Mouse (Mus musculus) lung, embryonic 15.5 days (tissue): Measurements from ENCODE around the gene Dyrk2. TPM values are rescaled to one million over a fixed set of nuclear protein-coding genes. Genes with fewer than 3 reads are reported as not detected.
A peak's percentile ranks its signal among the peaks of the same experiment; 100 is the strongest.

Experiments used
- ATAC-seq: fragments of 200-750 bp; cut with Nextera tagmentation; 2 replicates; pipeline ENCODE4 v1.8.0; 2017; ENCODE audit warnings: moderate number of reproducible peaks, borderline replicate concordance; ENCODE audit not compliant: low FRiP score, low TSS enrichment; ENCODE audit errors: extremely low read depth
- H3K27ac ChIP-seq: fragments of 300-500 bp; sonication (generic); 2 replicates; pipeline ENCODE4 v1.5.1; 2015; ENCODE audit warnings: moderate library complexity, mild to moderate bottlenecking, inconsistent platforms
- H3K27me3 ChIP-seq: fragments of 300-500 bp; sonication (generic); 2 replicates; pipeline ENCODE4 v1.6.1; 2015; ENCODE audit warnings: inconsistent platforms
- H3K36me3 ChIP-seq: fragments of 300-500 bp; sonication (generic); 2 replicates; pipeline ENCODE4 v1.6.1; 2015; ENCODE audit warnings: inconsistent platforms
- H3K4me1 ChIP-seq: fragments of 300-500 bp; sonication (generic); 2 replicates; pipeline ENCODE4 v1.6.1; 2015; ENCODE audit warnings: inconsistent platforms
- H3K4me2 ChIP-seq: fragments of 300-500 bp; sonication (generic); 2 replicates; pipeline ENCODE4 v1.6.1; 2015; ENCODE audit warnings: inconsistent platforms, mild to moderate bottlenecking, moderate library complexity
- H3K4me3 ChIP-seq: fragments of 300-500 bp; sonication (generic); 2 replicates; pipeline ENCODE4 v1.5.1; 2015; ENCODE audit warnings: mild to moderate bottlenecking, inconsistent platforms
- H3K9ac ChIP-seq: fragments of 300-500 bp; sonication (generic); 2 replicates; pipeline ENCODE4 v1.6.1; 2015; ENCODE audit warnings: inconsistent platforms
- H3K9me3 ChIP-seq: fragments of 300-500 bp; sonication (generic); 2 replicates; pipeline ENCODE4 v1.6.1; 2016; ENCODE audit warnings: inconsistent platforms
- WGBS: fragments of 180-500 bp; shearing (Covaris S2); methylation state at CpG from one replicate; pipeline ENCODE4 v1.1.7; 2015; 5-methylcytosine and 5-hydroxymethylcytosine counted together
- polyA plus RNA-seq: library from polyadenylated mRNA; unstranded; fragments of >200 nt; fragmentation: Nextera tagmentation; extraction: Ambion mirVana; gene quantifications from 2 replicates; pipeline ENCODE4 v1.2.1, GENCODE M21; 2015

Dyrk2 gene
- polyA plus RNA-seq, 1 experiment from 2014 or later: 7.3 TPM

GRCm38 (mm10) chr10:118839343-118840141 lies 30.5 kb downstream of the Dyrk2 start:
- Histone ChIP-seq H3K36me3 (no peaks in the 10 kb centered on the region), H3K27me3 (no peaks in the 10 kb centered on the region), H3K4me3 (no peak overlapping the region), H3K27ac (no peak overlapping the region), H3K9ac (no peak overlapping the region), H3K4me1 (0 out of 2 replicates have a peak, but pooled peaks cover 8% of the 10 kb centered on the region), H3K9me3 (no peaks in the 10 kb centered on the region), H3K4me2 (no peak overlapping the region)
- WGBS: 76% methylated on average over 19 of the region's 19 CpGs
- ATAC-seq: no peak

- no peak overlapping the region for H3K27ac ChIP-seq
- no peaks in the 10 kb centered on the region for H3K9me3 ChIP-seq
- 0 out of 2 replicates have a peak, but pooled peaks cover 8% of the 10 kb centered on the region for H3K4me1 ChIP-seq
- no peaks in the 10 kb centered on the region for H3K27me3 ChIP-seq
- WGBS: 29% methylated on average over 8 of the region's 8 CpGs
- H3K36me3 ChIP-seq: no peaks in the 10 kb centered on the region
- no peak overlapping the region for H3K4me3 ChIP-seq
- ATAC-seq: no peak
- no peak overlapping the region for H3K4me2 ChIP-seq
- no peak overlapping the region for H3K9ac ChIP-seq
These were observed 32.4 kb downstream of the Dyrk2 start for GRCm38 (mm10) chr10:118837636-118838035.

- 58% methylated on average over 8 of the region's 8 CpGs for WGBS
- H3K27me3 ChIP-seq: no peaks in the 10 kb centered on the region
- H3K27ac ChIP-seq: no peak overlapping the region
These were observed 38.8 kb downstream of the Dyrk2 start for GRCm38 (mm10) chr10:118831190-118831589.

GRCm38 (mm10) chr10:118829641-118830040 lies 40.4 kb downstream of the Dyrk2 start:
- Histone ChIP-seq H3K36me3 (no peaks in the 10 kb centered on the region), H3K9ac (no peak overlapping the region), H3K4me1 (peaks cover 3% of the 10 kb centered on the region; the same call in 1 of the 2 replicates), H3K9me3 (no peaks in the 10 kb centered on the region), H3K4me3 (no peak overlapping the region), H3K27me3 (no peaks in the 10 kb centered on the region), H3K27ac (no peak overlapping the region), H3K4me2 (no peak overlapping the region)
- 53% methylated on average over 2 of the region's 2 CpGs for WGBS
- no peak for ATAC-seq

More at GRCm38 (mm10) chr10:118831190-118831589, 38.8 kb downstream of the Dyrk2 start:
- no peak for ATAC-seq
- Histone ChIP-seq H3K4me3 (no peak overlapping the region), H3K4me1 (peaks cover 3% of the 10 kb centered on the region; the same call in 1 of the 2 replicates), H3K4me2 (no peak overlapping the region), H3K9me3 (no peaks in the 10 kb centered on the region), H3K9ac (no peak overlapping the region), H3K36me3 (no peaks in the 10 kb centered on the region)

- no peaks in the 10 kb centered on the region for H3K36me3 ChIP-seq
- no peak overlapping the region for H3K4me3 ChIP-seq
- no peak for ATAC-seq
- H3K4me2 ChIP-seq: no peak overlapping the region
- peaks cover 3% of the 10 kb centered on the region; the same call in 1 of the 2 replicates for H3K4me1 ChIP-seq
- H3K9me3 ChIP-seq: no peaks in the 10 kb centered on the region
- no peak overlapping the region for H3K27ac ChIP-seq
- H3K27me3 ChIP-seq: no peaks in the 10 kb centered on the region
- no peak overlapping the region for H3K9ac ChIP-seq
- WGBS: 90% methylated on average over 7 of the region's 7 CpGs
These were observed 42.9 kb downstream of the Dyrk2 start for GRCm38 (mm10) chr10:118827116-118827515.

- no peaks in the 10 kb centered on the region for H3K36me3 ChIP-seq
- no peak overlapping the region for H3K27ac ChIP-seq
- no peaks in the 10 kb centered on the region for H3K27me3 ChIP-seq
- no peaks in the 10 kb centered on the region for H3K9me3 ChIP-seq
- 61% methylated on average over 8 of the region's 8 CpGs for WGBS
- H3K4me1 ChIP-seq: peaks cover 5% of the 10 kb centered on the region; the same call in 1 of the 2 replicates
- H3K4me2 ChIP-seq: no peak overlapping the region
- no peak overlapping the region for H3K4me3 ChIP-seq
- H3K9ac ChIP-seq: no peak overlapping the region
- no peak for ATAC-seq
These were observed 45.2 kb downstream of the Dyrk2 start for GRCm38 (mm10) chr10:118824830-118825229.

GRCm38 (mm10) chr10:118820901-118821300 lies 49.1 kb downstream of the Dyrk2 start:
- Histone ChIP-seq H3K9me3 (no peaks in the 10 kb centered on the region), H3K27me3 (no peaks in the 10 kb centered on the region), H3K4me2 (0 out of 2 replicates have a peak overlapping the region, but pooled peaks have one; percentile 1), H3K9ac (no peak overlapping the region), H3K36me3 (no peaks in the 10 kb centered on the region), H3K4me3 (no peak overlapping the region), H3K27ac (no peak overlapping the region), H3K4me1 (0 out of 2 replicates have a peak, but pooled peaks cover 2% of the 10 kb centered on the region)
- ATAC-seq: peak; percentile 92; the same call in 1 of the 2 replicates
- WGBS: 21% methylated on average over 7 of the region's 7 CpGs

- no peak overlapping the region for H3K9ac ChIP-seq
- H3K27me3 ChIP-seq: no peaks in the 10 kb centered on the region
- 0 out of 2 replicates have a peak, but pooled peaks cover 2% of the 10 kb centered on the region for H3K4me1 ChIP-seq
- no peaks in the 10 kb centered on the region for H3K36me3 ChIP-seq
- no peak for ATAC-seq
- H3K9me3 ChIP-seq: no peaks in the 10 kb centered on the region
- no peak overlapping the region for H3K4me3 ChIP-seq
- H3K27ac ChIP-seq: no peak overlapping the region
- H3K4me2 ChIP-seq: no peak overlapping the region
- 85% methylated on average over 4 of the region's 4 CpGs for WGBS
These were observed 50.2 kb downstream of the Dyrk2 start for GRCm38 (mm10) chr10:118819846-118820245.

- H3K4me1 ChIP-seq: peaks cover 7% of the 10 kb centered on the region
- no peaks in the 10 kb centered on the region for H3K36me3 ChIP-seq
- no peak overlapping the region for H3K4me3 ChIP-seq
- H3K27ac ChIP-seq: no peak overlapping the region
- no peaks in the 10 kb centered on the region for H3K9me3 ChIP-seq
- ATAC-seq: no peak
- WGBS: 90% methylated on average over 6 of the region's 6 CpGs
- H3K4me2 ChIP-seq: no peak overlapping the region
- H3K27me3 ChIP-seq: no peaks in the 10 kb centered on the region
- no peak overlapping the region for H3K9ac ChIP-seq
These were observed 52.9 kb downstream of the Dyrk2 start for GRCm38 (mm10) chr10:118817089-118817488.

GRCm38 (mm10) chr10:118811945-118812344 lies 58.1 kb downstream of the Dyrk2 start:
- no peaks in the 10 kb centered on the region for H3K36me3 ChIP-seq
- H3K4me2 ChIP-seq: peak overlapping the region; percentile 41; the same call in 1 of the 2 replicates
- H3K27ac ChIP-seq: peak overlapping the region; percentile 46
- 22% methylated on average over 6 of the region's 6 CpGs for WGBS
- no peak overlapping the region for H3K4me3 ChIP-seq
- no peak overlapping the region for H3K9ac ChIP-seq
- H3K27me3 ChIP-seq: no peaks in the 10 kb centered on the region
- no peak for ATAC-seq
- peaks cover 19% of the 10 kb centered on the region for H3K4me1 ChIP-seq
- H3K9me3 ChIP-seq: no peaks in the 10 kb centered on the region

GRCm38 (mm10) chr10:118810908-118811711 lies 58.9 kb downstream of the Dyrk2 start:
- no peaks in the 10 kb centered on the region for H3K36me3 ChIP-seq
- 0 out of 2 replicates have a peak overlapping the region, but pooled peaks have one; percentile 3 for H3K4me3 ChIP-seq
- no peaks in the 10 kb centered on the region for H3K27me3 ChIP-seq
- H3K4me2 ChIP-seq: peak overlapping the region; percentile 41
- WGBS: 12% methylated on average over 16 of the region's 16 CpGs
- ATAC-seq: peak; percentile 86
- no peak overlapping the region for H3K9ac ChIP-seq
- no peaks in the 10 kb centered on the region for H3K9me3 ChIP-seq
- peaks cover 19% of the 10 kb centered on the region for H3K4me1 ChIP-seq
- H3K27ac ChIP-seq: peak overlapping the region; percentile 48
